Mouse (Mus musculus): Measurements from ENCODE around the gene Rpl38. TPM values are rescaled to one million over a fixed set of nuclear protein-coding genes. Genes with fewer than 3 reads are reported as not detected.

Gene Rpl38
- 959 and 1,042 TPM in 2 replicates for polyA plus RNA-seq (2016; fragmentation: Nextera tagmentation; extraction: Ambion mirVana)

DNA sequence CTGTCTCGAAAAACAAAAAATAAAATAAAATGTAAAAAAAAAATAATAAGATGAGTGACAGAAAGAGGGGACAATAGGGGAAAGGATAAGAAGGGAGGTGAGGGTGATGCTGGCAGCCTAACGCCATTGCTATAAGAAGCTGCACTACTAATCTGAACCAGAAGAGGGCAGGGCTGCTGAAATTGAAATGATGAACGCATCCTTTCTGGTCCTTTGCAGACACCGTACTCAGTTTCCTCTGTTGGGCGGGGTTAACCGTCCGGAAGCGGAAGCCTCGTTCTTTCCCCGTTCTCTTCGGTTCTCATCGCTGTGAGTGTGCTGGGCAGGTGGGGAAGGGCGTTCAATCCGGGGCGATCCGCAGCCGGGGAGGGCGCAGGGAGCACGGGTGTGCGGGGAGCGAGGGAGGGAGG lies at the start of gene Rpl38:
Gene Rpl38 (plus strand): TSS at position 224 of the 410 bp plus-strand sequence.
- Histone ChIP-seq H3K9me3 (no peaks in the 10 kb centered on the region), H3K36me3 (peaks cover 34% of the 10 kb centered on the region), H3K27me3 (ENCODE audit: insufficient read depth, poor library complexity, severe bottlenecking) (peaks cover 20% of the 10 kb centered on the region), H3K4me3 (peak within 1 kb of the TSS; percentile 93), H3K4me1 (replicated peaks) (peaks cover 29% of the 10 kb centered on the region), H3K27ac (peak within 1 kb of the TSS; percentile 96)
- DNase-seq (ENCODE audit: low spot score), result peak; percentile 92
- under 1% methylated on average over 21 of the region's 21 CpGs for WGBS

DNA sequence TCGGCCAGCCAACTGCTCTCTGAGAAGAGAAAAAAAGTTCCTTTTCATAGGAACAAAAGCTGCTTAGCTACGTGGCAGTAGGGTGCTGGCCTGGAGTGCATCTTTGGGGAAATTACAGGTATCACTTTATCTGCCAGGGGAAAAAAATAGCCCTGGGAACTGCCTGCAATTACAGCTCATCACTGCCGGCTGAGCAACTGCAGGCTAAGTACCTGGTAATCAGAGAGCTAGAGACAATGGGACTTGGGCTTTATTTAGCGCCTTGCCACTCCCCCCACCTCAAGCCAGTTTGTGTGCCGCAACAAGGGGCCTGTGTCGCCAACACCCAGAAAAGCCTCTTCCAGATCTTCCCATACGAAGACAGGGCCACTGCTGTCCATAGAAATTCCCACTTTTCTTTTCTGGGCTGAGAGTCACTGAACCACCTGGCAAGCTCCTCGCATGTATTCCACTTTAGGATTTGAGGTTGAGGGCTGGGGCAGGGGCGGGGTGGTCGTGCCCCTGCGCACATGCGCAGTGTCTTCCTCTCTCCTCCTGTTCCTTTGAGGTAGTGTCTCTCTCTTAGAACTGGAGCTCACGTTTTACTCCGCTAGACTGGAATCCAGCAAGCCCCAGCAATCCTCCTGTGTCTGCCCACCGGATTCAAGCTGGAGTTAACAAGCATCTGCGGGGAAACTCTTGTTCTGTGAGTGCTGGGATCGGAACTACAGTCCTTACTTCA lies 49.5 kb upstream of the Rpl38 start:
- WGBS, result 52% methylated on average over 17 of the region's 17 CpGs
- 0 out of 2 replicates have a peak, but pooled peaks cover 9% of the 10 kb centered on the region for H3K27me3 ChIP-seq (ENCODE audit: insufficient read depth, poor library complexity, severe bottlenecking)

DNA sequence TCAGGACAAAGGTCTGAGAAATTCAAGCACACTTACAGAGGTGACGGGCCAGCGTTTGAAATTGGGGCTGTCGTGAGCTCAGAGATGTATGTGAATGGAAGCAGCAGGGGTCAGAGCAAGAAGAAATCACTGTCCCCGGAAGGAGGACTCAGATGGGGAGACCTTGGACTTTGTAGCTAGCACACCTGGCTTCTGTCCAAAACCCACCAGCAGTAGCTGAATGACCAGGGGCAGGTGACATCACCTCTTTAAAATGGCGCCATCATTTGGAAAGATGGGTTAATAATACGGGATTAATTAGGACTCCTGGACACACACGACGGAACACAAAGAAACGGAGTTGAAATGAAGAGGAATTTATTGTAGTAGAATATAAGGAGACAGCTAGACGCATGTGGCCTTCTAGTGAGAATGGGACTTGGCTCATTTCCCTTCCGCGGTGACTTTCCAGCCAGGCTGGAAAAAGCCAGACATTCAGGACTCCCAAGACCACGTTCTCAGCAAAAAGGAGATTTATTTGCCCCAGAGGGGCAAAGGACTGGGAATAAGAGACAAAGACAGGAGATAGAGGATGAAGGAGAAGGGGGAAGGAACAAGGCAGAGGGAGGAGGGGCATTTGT lies 42.1 kb upstream of the Rpl38 start:
- H3K9me3 ChIP-seq, result peaks cover 5% of the 10 kb centered on the region; the same call in 1 of the 2 replicates
- H3K36me3 ChIP-seq, result no peaks in the 10 kb centered on the region
- whole genome bisulfite sequencing, result 86% methylated on average over 13 of the region's 13 CpGs
- H3K27me3 ChIP-seq (ENCODE audit: insufficient read depth, poor library complexity, severe bottlenecking), result 0 out of 2 replicates have a peak, but pooled peaks cover 5% of the 10 kb centered on the region
- H3K27ac ChIP-seq, result no peak overlapping the region
- H3K4me1 ChIP-seq (replicated peaks), result no peaks in the 10 kb centered on the region
- no peak overlapping the region for H3K4me3 ChIP-seq
- DNase-seq (ENCODE audit: low spot score), result no peak

More for the DNA sequence above, 49.5 kb upstream of the Rpl38 start:
- Histone ChIP-seq H3K36me3 (no peaks in the 10 kb centered on the region), H3K4me1 (replicated peaks) (no peaks in the 10 kb centered on the region), H3K9me3 (no peaks in the 10 kb centered on the region), H3K27ac (no peak overlapping the region), H3K4me3 (no peak overlapping the region)
- no peak for DNase-seq (ENCODE audit: low spot score)

DNA sequence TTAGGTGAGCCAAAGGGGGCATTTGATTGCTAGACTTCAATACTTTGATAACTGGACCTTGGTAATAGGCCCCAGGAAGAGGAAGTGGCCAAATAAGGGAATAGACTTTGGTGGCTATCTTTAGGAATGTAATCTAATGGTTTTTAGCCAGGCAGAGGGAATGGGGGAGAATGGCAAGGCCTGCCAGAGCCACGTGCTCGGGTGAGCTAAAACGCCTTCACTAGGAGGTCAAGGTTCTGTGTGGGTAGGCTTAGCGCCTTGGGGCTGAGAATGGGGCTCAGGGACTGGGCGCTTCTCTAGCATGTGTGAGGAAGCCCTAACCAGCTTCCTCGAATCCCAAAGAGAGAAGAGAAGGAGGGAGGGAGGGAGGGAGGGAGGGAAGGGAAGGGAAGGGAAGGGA lies 41.3 kb upstream of the Rpl38 start:
- Histone ChIP-seq H3K27ac (no peak overlapping the region), H3K27me3 (ENCODE audit: insufficient read depth, poor library complexity, severe bottlenecking) (0 out of 2 replicates have a peak, but pooled peaks cover 5% of the 10 kb centered on the region), H3K36me3 (no peaks in the 10 kb centered on the region), H3K4me1 (replicated peaks) (no peaks in the 10 kb centered on the region), H3K9me3 (peaks cover 5% of the 10 kb centered on the region; the same call in 1 of the 2 replicates), H3K4me3 (no peak overlapping the region)
- 86% methylated on average over 6 of the region's 6 CpGs for WGBS
- no peak for DNase-seq (ENCODE audit: low spot score)

DNA sequence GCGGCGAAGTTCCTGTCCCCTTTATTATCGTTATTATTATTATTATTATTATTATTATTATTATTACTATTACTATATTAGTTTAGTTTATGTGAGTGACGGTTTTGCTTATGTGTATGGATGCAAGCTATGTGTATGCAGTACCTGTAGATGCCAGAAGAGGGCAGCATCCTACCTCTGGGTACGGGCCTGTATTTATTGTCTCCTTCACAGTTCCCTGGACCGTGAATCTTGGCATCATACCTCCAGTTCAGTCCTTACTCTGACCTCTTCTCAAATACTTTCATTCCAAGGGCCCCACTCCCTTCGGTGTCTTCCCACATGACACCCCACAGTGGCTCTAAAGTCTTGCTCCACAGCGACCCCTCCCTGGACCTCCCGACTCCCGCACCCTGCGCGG lies 40.3 kb upstream of the Rpl38 start:
- Histone ChIP-seq H3K4me3 (no peak overlapping the region), H3K9me3 (peaks cover 5% of the 10 kb centered on the region; the same call in 1 of the 2 replicates), H3K27ac (no peak overlapping the region), H3K4me1 (replicated peaks) (no peaks in the 10 kb centered on the region), H3K36me3 (no peaks in the 10 kb centered on the region), H3K27me3 (ENCODE audit: insufficient read depth, poor library complexity, severe bottlenecking) (0 out of 2 replicates have a peak, but pooled peaks cover 1% of the 10 kb centered on the region)
- no peak for DNase-seq (ENCODE audit: low spot score)
- WGBS, result 72% methylated on average over 12 of the region's 12 CpGs

DNA sequence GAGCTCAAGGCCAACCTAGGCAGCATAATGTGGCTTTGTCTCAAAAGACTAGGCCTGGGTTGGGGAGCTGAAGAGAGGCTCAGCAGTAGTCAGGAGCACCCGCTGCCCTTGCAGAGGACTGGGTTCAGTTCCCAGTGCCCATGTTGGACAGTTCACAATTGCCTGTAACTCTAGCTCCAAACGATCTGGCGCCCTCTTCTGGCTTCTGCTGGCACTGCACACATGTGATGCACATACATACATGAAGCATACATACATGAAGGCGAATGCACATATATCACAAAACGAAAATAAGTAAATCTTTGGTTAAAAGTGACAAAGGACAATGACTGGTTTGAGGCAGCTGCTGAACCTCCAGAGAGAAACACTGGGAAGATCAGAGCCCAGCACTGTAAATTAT lies 38.3 kb upstream of the Rpl38 start:
- Histone ChIP-seq H3K27ac (no peak overlapping the region), H3K4me3 (no peak overlapping the region), H3K27me3 (ENCODE audit: insufficient read depth, poor library complexity, severe bottlenecking) (0 out of 2 replicates have a peak, but pooled peaks cover 5% of the 10 kb centered on the region), H3K4me1 (replicated peaks) (no peaks in the 10 kb centered on the region), H3K36me3 (no peaks in the 10 kb centered on the region), H3K9me3 (peaks cover 5% of the 10 kb centered on the region; the same call in 1 of the 2 replicates)
- no peak for DNase-seq (ENCODE audit: low spot score)
- 80% methylated on average over 5 of the region's 5 CpGs for WGBS

DNA sequence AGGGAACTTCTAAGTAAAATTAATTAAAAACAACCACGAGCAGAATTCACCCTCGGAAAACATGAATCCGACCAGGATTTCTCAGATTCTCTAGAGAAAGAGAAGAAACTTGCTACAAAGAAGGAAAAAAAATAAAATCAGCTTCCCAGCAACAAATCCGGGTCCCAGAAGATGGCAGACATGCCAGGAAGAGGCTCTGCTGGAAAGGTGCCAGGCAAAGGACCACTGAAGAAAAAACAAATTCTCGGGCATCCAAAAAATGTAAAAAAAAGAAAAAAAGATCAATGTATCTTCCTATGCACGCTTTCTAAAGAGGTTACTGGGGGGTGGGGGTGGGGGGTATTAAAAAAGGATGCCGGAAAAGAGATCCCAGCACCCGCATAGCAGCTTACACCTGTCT lies 36.1 kb upstream of the Rpl38 start:
- 83% methylated on average over 8 of the region's 8 CpGs for whole genome bisulfite sequencing
- H3K27me3 ChIP-seq (ENCODE audit: insufficient read depth, poor library complexity, severe bottlenecking), result peaks cover 18% of the 10 kb centered on the region
- no peak overlapping the region for H3K4me3 ChIP-seq
- H3K9me3 ChIP-seq, result peaks cover 5% of the 10 kb centered on the region; the same call in 1 of the 2 replicates
- H3K36me3 ChIP-seq, result no peaks in the 10 kb centered on the region
- H3K4me1 ChIP-seq (replicated peaks), result peaks cover 16% of the 10 kb centered on the region
- no peak for DNase-seq (ENCODE audit: low spot score)
- H3K27ac ChIP-seq, result no peak overlapping the region

DNA sequence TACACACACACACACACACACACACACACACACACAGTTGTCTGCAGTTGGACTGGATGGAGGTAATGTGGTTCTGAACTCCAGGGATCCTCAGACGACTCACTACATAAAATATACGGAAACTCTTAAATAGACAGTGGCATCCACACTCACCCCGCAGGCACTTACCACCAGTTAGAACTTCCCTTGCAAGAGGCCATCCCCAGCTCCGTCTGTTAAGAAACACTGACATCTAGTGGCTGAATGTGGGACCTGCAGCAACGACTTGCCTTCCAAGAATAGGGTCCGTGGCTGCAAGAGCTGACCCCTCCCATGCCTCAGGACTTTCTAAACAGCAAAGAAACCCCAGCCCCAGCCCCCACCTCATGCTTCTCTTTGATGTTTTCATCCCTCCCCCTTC lies 32.0 kb upstream of the Rpl38 start:
- Histone ChIP-seq H3K4me1 (replicated peaks) (peaks cover 44% of the 10 kb centered on the region), H3K27ac (no peak overlapping the region), H3K36me3 (no peaks in the 10 kb centered on the region), H3K27me3 (ENCODE audit: insufficient read depth, poor library complexity, severe bottlenecking) (peaks cover 56% of the 10 kb centered on the region), H3K4me3 (peak overlapping the region; percentile 21; the same call in 1 of the 2 replicates), H3K9me3 (no peaks in the 10 kb centered on the region)
- peak; percentile 92 for DNase-seq (ENCODE audit: low spot score)
- WGBS, result 2% methylated on average over 6 of the region's 6 CpGs

DNA sequence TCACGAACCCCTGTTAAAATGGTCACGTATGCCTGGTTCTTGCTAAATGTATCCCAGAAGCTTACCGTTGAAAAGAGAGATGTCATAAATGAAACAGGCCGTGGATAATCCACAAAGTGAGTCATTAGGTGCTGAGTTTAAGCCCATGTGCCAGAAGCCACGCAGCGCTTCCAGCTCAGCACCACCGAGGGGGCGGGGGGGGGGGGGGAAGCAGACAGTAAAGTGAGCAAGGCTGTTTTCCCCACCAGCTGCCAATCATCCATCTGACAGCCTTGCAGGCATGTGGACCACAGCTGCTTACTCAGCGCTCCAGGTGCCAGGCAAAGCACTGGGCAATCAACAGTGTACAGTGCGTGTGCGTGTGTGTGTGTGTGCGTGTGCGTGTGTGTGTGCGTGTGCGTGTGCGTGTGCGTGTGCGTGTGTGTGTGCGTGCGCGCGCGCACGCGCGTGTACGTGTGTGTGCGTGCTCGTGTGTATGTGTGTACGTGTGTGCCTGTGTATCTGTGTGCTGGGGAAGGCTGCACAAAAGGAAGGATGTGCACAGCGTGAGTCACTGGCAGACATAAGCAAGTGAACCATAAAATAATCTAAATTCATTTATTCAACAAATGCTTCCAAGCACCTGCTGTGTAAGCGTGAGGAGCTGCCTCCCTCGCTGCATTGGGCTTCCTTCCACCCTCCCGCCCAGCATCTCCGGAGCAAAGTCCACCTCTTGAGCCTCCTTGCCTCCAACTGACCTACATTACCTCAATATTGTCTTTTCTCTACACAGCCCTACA lies 31.4 kb upstream of the Rpl38 start:
- peaks cover 50% of the 10 kb centered on the region for H3K4me1 ChIP-seq (replicated peaks)
- WGBS, result 60% methylated on average over 35 of the region's 35 CpGs
- no peak overlapping the region for H3K27ac ChIP-seq
- H3K27me3 ChIP-seq (ENCODE audit: insufficient read depth, poor library complexity, severe bottlenecking), result peaks cover 59% of the 10 kb centered on the region
- no peaks in the 10 kb centered on the region for H3K36me3 ChIP-seq
- H3K9me3 ChIP-seq, result no peaks in the 10 kb centered on the region
- H3K4me3 ChIP-seq, result peak overlapping the region; percentile 21; the same call in 1 of the 2 replicates
- DNase-seq (ENCODE audit: low spot score), result peak; percentile 27

DNA sequence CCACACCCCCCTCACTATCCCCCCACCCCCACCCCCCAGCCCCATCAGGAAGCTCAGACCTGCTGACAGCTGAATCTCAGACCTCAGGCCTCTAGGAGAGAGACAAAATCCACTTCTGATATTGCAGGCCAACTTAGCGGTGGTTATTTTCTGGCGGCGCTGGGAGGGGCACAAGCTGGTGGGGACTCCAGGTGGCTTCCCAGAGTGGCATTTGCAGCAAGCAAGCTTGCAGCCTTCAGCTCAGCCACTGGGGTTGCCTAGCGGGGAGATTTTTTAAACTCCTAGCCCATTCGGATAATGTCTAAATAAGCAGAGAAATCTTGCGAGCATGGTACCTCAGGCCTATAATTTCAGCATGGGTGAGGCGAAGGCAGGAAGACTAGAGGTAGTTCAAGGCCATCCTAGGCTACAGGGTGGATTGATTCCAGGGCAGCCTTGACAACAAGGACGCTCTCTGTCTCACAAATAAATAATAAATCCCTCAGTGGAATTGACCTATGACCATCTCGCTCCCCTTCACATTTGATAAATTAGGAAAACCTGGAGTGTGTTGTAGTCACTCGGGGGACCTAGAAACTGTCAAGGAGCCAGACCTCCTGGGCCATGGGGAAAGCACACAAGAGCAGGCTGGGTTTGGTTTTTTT lies 29.6 kb upstream of the Rpl38 start:
- peaks cover 59% of the 10 kb centered on the region for H3K27me3 ChIP-seq (ENCODE audit: insufficient read depth, poor library complexity, severe bottlenecking)
- WGBS, result 58% methylated on average over 10 of the region's 10 CpGs
- no peaks in the 10 kb centered on the region for H3K9me3 ChIP-seq
- H3K36me3 ChIP-seq, result no peaks in the 10 kb centered on the region
- H3K4me1 ChIP-seq (replicated peaks), result peaks cover 59% of the 10 kb centered on the region
- peak; percentile 5 for DNase-seq (ENCODE audit: low spot score)
- no peak overlapping the region for H3K27ac ChIP-seq
- no peak overlapping the region for H3K4me3 ChIP-seq

DNA sequence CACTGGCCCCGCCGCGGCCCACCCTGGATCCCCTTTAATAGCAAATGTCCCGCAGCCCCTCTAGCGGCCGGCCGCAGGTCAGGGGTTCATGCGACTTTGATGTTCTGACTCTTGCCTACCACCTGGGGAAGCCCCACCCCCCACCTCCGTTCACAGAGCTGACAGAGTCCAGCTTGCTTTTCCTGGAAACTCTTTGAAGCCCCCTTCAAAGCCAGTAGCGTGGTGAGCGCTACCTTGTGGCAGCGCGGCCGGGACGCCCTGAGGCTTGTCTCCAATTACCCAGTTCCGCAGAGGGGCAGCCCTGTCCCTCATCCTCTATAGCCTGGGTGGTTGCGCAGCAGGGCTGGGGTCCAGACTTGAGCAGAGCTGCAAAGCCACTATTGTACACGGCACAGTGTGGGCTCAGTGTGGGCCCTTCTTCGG lies 28.6 kb upstream of the Rpl38 start:
- Histone ChIP-seq H3K36me3 (no peaks in the 10 kb centered on the region), H3K4me1 (replicated peaks) (peaks cover 59% of the 10 kb centered on the region), H3K4me3 (peak overlapping the region; percentile 35), H3K9me3 (no peaks in the 10 kb centered on the region), H3K27me3 (ENCODE audit: insufficient read depth, poor library complexity, severe bottlenecking) (peaks cover 57% of the 10 kb centered on the region), H3K27ac (peak overlapping the region; percentile 68)
- 1% methylated on average over 19 of the region's 19 CpGs for WGBS
- peak; percentile 68 for DNase-seq (ENCODE audit: low spot score)

DNA sequence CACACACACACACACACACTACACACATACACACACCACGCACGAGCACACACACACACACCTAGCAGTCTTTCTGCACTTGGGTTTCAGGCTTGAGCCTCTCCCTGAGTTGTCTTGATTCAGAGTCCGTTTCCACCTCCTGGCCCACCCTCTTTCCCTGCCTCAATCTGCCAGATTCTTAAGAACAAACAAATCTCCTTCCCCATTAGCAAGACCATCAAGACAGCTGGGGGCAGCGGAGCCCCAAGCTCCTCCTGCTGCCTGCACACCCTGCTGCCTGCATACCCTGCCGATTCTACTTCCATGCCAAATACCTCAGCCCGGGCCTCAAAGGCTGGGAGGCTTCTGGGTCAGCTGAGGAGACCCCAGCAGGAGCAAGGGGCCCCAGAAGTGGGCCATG lies 27.7 kb upstream of the Rpl38 start:
- peaks cover 51% of the 10 kb centered on the region for H3K27me3 ChIP-seq (ENCODE audit: insufficient read depth, poor library complexity, severe bottlenecking)
- WGBS, result 38% methylated on average over 6 of the region's 6 CpGs
- H3K36me3 ChIP-seq, result no peaks in the 10 kb centered on the region
- no peak overlapping the region for H3K4me3 ChIP-seq
- no peaks in the 10 kb centered on the region for H3K9me3 ChIP-seq
- H3K4me1 ChIP-seq (replicated peaks), result peaks cover 58% of the 10 kb centered on the region
- DNase-seq (ENCODE audit: low spot score), result peak; percentile 6
- H3K27ac ChIP-seq, result peak overlapping the region; percentile 50; the same call in 1 of the 2 replicates
